Mouse (Mus musculus) kidney, postnatal 14 days (tissue): ENCODE data around the gene Baiap2.

Source experiments
- DNase-seq: peaks from one replicate; pipeline ENCODE4 v3.0.0; 2022; ENCODE audit warnings: mixed read lengths

The Baiap2 gene

DNA sequence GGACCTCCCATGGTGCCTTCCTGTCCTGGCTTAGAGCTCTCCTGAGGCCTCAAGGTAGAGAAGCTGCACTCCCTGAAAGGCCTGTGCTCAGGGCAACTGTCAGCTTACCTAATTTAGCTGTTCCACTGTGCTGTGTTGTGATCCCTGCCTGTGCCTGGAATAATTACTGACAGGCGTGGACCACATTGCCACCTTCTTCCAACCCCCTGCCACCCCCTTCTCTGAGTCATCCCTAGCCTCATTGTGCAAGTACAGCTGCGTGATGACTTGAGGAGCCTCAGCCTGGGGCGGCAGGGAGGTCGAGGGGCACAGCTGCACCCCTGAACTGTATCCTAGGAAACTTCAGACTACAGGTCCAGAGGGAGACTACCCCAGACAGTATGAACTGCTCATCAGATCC lies 5.7 kb downstream of the Baiap2 start:
- DNase-seq = no peak

DNA sequence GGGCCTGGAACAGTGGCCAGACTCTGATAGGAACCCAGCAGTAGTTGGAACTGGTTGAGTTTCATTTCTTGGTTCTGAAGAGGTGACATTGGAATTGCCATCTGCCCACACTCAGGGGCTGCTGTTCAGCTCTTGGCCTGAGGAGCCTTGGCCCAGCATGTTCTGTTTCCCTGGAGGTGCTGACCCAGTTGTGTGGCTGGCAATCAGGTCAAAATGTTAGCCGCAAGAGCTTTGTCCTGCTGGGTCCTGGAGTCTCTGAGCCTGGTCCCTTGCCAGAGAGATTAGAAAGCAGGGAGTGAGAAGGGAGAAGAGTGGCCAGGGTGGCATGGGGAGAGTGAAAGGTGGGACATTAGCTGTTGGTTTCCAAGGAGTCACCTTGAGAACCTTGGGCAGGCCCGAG lies 6.2 kb downstream of the Baiap2 start:
- DNase-seq = no peak

DNA sequence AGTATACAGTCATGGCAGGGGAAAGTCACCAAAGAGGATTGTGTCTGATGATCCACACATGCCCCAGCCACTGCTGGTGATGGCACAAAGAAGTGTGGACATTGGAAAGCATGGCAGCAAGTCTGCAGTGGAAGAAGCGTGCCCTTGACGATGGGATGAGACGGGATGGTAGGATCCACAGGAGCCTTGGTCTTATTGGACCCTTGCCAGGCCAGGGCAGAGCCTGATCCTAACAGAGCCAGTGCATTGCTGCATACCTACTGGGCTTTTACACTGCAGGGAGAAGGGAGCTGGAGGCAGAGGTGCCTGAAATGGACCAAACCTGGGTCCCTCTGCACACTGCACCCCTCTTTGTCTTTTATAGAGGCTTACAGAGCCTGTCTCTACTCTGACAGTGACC lies 8.0 kb downstream of the Baiap2 start:
- DNase-seq = no peak

DNA sequence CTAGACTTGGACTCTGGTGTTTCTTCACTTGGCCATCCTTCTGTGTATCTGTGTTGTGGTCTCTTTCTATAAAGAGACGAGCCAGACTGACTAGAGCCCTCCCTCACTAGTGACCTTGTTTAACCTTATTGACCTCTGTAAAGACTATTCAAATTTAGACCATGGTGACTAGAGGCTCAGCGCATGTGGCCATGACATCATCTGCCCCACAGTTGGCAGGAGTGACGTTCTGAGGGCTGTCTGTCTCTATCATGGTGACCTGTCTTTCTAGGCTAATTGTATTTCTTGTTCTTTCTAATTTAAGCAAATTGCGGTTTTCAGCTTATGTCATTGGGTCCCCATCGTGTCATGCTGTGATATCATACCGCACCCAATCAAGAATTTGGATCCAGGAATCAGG lies 8.8 kb downstream of the Baiap2 start:
- DNase-seq = no peak

DNA sequence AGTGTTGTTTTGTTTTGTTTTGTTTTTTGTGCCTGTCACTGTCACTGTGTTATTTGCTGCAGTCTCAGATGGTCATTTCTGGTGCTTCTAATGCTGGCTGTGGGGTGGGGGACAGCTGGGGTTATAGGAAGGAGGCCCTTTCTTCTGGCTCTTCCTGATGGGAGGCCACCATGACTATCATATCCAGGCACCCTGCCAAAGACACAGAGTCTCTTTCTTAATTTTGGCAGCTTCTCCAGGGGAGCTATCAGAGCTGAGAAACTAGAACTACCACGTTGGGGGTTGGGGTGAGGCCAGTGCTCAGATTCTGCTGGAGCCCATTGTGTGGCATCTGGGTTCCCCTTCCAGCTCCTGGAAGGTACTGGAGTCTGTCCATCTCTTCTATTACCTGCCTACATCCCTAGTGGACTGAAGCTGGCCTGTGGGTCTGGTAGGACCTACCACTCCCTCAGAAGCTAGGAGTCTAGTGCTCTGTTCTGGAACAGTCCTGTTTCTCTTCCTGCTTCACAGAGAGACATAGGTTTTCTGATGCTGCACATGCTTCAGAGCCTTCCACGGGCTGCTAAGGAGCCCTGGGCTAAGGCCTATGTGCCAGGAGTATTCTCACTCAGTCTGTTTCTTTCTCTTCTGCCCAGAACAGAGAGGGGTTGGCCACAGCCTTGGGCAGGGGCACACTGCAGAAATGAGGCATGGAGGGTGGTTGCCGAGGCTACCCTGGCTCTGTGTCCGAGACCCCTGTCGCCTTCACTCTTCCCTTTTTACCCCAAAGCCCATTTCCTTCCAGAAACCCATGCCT lies 10.1 kb downstream of the Baiap2 start:
- DNase-seq = peak; percentile 88

DNA sequence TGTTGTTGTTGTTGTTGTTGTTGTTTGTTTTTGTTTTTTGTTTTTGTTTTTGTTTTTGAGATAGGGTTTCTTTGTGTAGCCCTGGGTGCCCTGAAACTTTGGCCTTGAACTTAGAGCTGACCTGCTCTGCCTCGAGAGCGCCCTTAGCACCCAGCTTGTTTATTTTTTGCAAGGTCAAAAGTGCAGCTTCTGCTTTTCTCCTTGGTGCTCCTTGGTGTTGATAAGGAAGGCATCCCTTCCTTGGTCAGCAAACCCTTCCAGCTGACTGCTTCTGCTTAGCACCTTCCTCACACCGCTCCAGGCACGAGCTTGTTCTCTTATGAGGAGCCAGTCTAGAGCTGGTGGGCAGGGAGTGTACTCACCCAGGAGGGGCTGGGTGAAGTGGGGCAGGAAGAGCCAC lies 11.7 kb downstream of the Baiap2 start:
- no peak for DNase-seq

DNA sequence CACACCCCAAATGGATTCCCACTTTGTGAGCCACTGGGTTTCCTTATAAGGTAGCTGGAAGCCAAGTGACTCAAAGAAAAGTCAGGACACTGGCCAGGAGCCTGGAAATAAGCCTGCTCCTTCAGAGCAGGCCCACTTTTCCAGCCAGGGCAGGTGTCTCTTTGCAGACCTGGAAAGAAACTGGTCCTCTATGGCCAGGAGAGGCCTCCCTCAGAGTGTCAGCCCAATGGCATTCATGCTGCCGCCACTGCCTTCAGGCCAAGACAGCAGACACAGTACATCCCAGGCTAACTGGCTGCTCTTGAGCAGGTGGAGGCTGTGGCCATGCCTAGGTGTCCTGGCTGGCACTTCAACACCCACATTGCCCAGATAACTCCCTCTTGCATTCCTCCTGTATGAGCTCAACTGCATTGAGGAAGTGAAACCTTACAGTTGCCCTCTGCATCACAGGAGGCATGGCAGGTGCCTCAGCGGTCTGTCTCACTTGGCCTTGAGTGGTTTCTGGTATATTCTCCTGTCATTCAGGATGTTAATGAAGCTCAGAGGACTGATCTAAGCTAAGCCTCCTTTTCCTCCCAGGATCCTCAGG lies 12.3 kb downstream of the Baiap2 start:
- no peak for DNase-seq

DNA sequence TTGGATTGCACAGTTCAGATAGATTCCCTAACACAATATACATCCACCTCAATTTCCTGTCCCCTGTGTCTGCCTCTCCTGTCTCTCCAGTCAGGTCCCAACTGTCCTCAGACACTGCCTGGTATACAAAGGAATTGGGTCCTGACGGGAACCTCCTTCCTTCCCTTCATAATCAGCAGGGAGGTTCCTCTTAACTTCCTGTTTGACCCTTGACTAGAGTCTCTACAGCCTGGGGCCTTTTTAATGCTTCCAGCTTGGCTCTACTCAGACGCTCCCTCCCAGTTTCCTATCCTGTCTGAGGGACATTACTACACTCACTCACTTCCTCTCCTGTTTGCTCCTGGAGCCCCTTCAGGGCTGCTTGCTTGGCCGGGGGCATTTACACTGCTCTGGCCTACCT lies 12.9 kb downstream of the Baiap2 start:
- no peak for DNase-seq

DNA sequence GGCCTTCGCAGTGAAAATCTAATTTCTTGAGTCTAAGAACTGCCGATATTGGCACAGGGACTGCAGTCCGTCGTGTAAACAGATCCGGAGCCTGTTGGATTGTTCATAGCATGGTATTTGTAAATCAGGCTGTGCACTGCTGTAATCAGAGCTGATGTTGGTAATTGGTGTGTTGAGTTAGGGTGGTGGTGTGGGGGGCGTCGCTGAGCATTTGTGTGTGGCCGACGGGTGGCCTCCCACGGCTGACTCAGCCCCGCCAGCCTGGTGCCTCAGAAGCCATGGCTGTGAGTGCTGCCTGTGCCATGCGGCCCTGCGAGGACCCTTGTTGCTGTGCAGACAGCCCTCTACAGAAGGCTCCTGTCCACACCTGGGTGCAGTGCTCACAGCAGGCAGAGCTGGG lies 14.0 kb downstream of the Baiap2 start:
- no peak for DNase-seq

DNA sequence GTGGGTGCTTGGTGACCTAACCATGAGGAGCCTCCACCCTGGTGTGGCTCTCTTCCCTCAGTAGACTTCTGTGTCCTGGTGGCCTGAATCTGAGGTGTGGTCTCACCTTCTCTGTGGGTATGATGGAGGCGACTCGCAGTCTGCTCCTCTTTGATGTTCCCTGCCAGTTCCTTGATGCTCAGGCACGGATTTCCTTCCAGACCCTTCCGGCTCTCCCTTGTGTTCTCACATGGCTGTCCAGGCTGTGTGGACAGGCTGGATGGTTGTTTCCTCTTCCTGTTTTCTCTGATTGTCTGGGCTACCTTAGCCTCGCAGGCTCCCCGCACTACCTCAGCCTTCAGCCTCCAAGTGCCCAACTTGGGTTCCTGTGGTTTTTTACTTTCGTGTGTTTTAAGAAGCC lies 16.3 kb downstream of the Baiap2 start:
- peak; percentile 43 for DNase-seq

DNA sequence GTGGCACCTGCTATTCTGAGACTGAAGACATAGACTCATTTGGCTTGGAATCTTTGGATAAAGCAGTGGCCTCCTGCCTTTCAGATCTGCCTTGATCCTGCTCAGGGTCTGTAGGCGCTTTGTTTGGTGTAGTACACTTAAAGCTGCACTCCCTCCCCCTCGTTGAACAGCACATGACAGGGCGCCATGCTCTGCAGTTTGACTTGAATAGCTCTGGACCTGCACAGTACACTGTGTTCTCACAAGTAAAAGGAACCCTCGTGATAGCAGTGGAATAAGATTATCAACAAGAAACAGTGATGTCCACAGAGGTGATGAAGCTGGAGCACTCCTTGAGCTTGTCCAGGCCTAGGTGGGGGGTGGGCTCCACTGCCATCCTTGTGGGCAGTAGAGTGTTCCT lies 17.2 kb downstream of the Baiap2 start:
- DNase-seq = no peak

DNA sequence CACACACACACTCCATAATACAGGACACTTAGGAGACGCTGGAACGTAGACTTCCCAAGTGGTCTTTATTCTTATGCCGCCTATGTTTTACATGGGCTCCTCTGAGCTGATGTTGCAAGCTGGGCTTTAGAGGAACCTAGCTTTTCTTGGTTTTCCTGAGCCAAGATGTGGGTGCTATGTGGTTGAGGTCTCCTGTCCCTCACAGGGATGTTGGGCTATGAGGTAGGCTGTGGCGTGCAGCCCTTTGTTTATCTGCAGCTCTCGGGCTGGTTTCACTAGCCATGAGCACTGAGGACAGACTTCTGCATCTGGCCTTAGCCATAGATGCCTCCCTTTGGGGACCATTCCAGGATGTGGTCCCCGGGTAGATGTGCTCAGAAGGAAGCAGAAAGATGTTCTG lies 18.1 kb downstream of the Baiap2 start:
- DNase-seq = no peak

DNA sequence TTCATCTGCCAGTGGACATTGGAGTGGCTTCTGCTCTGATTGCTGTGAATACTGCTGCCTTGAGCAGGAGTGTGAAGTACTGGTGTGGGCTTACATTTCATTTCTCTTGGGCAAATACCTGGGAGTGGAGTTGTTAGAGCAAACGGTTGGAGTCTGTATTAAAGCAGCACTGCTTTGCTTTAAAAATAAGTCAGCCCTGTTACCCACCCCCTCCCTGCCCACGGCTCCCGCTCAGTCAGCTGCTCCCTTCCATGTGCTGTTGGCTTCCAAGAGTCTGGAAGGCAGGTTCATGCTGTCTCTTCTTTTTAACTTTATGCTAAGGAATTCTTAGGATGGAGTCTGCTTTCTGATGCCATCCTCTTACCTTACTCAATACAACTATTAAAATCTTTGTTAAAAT lies 18.9 kb downstream of the Baiap2 start:
- no peak for DNase-seq

DNA sequence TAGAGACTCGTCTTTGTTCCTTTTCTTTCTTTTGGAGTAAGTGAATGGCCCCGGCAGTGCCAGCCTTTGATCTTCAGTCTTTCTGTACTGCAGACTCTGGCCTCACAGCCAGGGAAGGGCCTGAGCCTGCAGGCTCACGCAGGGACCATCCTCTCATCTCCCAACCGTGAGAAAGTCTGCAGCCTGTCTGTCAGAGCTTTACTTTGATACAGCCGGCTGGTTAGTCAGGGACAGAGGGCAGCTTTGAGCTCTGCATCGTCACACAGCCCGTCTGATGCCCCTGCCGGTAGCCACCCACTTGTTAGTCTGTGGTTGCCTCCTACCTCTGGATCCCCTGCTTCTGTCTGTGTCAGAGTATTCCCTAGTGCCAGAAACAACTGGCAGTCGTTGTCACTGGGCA lies 22.5 kb downstream of the Baiap2 start:
- no peak for DNase-seq

DNA sequence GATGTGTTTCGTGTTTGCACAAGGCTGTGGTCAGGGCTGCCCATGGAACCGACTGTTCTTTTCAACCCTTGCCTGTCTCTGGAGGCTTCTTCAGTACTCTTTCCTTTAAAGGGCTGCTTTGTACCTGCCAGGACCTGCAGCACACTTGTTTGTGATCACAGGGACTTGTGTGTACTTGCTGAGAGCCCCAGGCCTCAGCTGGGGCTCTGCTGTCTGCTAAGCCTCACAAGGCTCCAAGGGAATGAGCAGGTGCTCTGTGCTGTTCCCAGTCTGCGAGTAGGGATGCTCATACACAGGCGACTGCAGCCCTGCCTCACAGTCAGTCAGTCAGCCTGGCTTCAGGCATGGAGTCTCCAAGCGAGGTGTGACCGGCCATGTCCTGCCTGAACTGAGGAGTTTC lies 23.7 kb downstream of the Baiap2 start:
- DNase-seq = no peak

DNA sequence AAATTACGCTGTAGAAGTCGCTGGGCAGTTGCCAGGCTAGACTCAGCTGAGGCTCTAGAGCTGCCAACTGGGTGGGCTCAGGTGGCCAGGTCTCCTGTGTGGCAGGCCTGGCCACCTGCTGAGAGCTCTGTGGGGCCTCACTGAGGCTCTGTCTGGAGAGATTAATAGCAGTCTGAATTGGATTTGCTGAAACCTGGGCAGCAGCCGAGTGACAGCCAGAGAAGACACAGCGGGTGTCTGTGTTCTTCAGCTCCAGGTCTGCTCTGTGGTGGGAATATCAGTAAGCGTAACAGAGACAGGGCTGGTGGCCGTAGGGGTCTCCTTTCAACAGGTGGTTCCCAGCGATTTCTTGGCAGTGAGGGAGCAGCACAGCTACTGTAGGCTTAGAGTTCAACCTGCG lies 24.8 kb downstream of the Baiap2 start:
- DNase-seq = no peak

DNA sequence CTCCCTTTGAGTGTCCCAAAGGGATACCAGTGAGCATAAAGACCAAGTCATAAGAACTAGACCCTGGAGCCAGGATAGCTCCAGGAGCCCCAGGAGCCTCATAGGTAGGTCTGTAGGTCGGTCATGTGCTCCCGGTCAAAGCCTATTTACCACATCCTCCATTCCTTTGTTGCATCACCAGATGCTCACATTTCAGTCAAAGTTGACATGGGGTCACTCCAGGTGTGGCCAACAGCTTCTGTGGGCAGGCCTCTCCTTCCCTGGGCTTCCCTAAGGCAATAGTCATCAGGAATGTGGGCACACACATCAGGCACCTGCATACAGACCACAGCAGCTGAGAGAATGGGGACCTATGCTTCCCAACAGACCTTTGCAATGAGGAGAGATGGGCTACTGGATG lies 25.3 kb downstream of the Baiap2 start:
- no peak for DNase-seq

DNA sequence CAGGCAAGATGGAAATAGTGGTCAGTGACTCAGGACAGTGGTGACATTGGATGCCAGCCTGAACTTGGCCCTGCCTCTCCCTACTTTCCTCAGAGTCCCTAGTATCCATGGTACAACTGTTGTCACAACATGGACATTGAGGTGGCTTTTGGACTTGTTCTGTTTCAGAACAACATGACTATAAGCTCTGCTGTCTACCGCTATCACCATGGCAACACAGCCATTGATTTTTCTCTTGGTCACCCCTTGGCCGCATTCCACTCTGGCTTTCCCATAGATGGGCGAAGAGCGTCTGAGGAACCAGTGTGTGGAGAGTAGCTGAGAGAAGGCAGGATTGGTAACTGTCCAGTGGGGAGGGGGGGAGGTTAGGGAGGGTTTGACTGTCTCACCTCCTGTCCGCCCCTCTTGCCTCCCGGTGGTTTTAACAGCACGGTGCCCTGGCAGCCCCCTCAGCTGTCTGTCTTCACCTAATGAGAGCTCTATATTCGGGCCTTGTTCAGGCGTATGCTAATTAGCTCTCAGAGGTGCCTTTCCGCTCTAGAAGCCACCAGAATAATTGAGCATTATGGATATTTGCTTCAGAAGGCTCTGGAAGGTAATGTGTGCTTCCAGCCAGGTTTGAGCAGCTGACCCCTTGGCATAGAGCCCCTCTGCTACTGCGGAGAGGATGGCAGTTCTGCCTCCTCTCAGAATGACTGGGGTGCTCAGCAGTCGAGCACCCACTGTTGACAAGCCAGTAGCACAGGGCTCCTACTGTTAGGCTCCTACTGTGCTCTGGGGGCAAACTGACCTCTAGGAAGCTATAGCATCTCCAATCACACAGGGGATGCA lies 27.7 kb downstream of the Baiap2 start:
- DNase-seq = no peak

DNA sequence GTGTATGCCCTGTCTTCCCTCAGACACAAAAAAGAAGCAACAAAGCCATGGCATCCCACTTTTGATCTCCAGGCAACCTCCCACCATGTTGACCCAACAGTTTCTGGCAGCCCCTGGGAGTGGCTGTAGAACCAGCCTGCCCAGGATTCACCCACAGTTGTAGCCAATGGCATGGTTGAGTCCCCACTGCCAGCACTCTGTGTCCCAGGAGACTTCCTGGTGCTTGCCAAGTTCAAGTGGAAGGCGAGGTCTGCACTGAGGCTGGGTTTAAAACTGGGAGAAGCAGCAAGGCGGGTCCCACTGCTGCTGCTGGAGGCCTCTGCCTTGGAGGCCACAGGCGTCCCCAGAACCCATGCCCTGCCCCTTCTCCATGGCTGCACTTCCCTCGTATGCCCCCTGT lies 31.2 kb downstream of the Baiap2 start:
- no peak for DNase-seq

DNA sequence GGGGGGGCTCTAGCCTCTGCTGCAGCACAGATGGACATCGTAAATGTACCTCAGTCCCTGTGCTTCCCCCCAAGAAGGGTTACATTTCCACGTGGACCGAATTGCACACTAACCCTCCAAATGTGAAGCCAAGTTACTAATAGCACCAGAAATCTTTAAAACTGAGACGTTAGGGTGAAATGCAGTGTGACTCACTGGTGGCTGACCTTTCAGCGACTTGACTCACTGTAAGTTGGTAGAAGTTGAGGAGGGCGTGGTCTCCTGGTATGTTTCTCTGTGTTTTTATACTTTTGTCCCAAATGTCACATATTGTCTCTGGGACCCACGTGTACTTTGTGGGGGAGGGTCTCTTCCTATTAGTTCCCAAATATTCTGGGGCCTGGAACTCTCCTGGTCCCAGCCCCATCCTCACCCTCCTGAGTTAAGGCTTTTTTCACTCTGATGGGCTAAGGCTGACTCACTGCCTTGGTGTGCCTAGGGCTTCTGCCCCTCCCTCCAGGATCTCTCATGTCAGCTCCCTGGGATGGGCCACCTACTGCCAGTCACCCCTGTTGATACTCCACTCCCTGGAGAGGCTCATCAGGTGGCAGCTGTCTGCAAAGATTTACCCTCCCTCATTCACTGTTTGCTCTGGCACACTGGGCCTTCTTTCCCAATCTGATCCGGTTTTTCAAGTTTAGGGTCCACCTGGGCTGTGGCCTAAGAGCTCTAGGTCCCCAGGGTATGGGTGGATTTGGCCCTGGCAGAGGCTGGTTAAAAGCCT lies 33.4 kb downstream of the Baiap2 start:
- no peak for DNase-seq

DNA sequence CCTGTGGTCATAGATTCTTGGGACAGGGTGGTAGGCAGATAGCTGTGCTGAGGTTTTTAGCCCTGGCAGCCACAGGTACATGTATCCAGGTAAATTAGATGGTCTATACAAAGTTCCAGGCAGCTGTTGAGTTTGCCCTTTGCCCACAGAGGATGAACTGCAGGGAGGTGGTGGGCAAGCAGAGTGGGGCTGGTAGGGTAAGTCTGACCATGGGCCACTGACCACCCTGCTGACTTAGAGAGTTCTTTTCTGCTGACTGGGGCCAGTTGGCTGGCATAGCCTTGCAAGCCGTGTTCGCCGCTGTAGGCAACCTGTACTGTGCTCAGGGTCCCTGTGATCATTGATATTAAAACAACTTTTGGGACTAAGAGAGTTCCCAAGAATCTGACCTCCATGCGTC lies 36.1 kb downstream of the Baiap2 start:
- DNase-seq = peak; percentile 63

DNA sequence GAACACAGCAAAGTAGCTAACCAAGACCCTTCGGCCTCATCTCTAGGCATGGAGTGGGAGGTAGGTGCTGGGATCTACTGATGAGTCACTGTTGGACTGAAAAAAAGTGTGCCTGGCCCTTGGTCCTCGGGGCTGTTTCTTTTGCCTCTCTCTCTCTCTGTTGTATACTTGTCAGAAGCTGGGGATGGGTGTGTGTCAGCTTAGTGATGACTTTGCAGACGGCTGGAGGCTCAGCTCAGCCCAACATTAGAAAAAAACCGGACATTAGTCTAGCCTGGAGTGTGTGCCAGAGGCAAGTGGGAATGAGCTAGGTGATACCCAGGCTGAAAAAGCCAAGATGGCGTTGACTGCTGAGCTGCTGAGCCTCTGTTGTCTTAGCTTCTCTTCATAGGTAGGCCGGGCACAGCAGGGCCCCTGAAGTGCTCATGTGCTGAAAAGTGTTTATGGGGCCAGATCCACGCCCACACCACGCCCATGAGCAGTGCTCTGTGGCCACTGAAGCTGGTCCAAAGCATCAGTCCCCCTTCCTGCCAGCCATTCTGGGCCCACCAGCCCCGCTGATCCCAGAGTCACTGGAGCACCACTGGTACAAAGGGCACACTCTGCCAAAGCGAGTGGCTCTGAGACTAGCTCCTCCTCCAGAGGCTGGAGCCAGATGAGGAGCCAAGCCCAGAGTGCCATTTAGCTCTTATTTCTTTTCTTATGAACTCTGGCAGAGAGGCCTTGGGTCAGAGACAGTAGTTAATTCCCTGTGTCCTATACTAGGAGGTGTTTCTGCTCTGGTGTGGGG lies 37.2 kb downstream of the Baiap2 start:
- peak; percentile 73 for DNase-seq
